Mouse (Mus musculus) liver, embryonic 12.5 days (tissue): ENCODE measurements around the gene Prkch. TPM values are rescaled to one million over a fixed set of nuclear protein-coding genes. Genes with fewer than 3 reads are reported as not detected.

ENCODE experiments used
- ATAC-seq: fragments of 200-750 bp; cut with Nextera tagmentation; 2 replicates; pipeline ENCODE4 v1.8.0; 2017; ENCODE audit warnings: moderate number of reproducible peaks, mild to moderate bottlenecking, moderate library complexity
- H3K27ac ChIP-seq: fragments of 300-500 bp; sonication (generic); 2 replicates; pipeline ENCODE4 v1.5.1; 2016; ENCODE audit warnings: mild to moderate bottlenecking
- H3K27me3 ChIP-seq: fragments of 300-500 bp; sonication (generic); replicated peaks from 2 replicates; pipeline ENCODE4 v1.6.1; 2016; ENCODE audit warnings: mild to moderate bottlenecking, moderate library complexity
- H3K36me3 ChIP-seq: fragments of 300-500 bp; sonication (generic); 2 replicates; pipeline ENCODE4 v1.6.1; 2016; ENCODE audit warnings: mild to moderate bottlenecking, moderate library complexity
- H3K4me1 ChIP-seq: fragments of 300-500 bp; sonication (generic); 2 replicates; pipeline ENCODE4 v1.6.1; 2016
- H3K4me2 ChIP-seq: fragments of 300-500 bp; sonication (generic); 2 replicates; pipeline ENCODE4 v1.6.1; 2016; ENCODE audit warnings: mild to moderate bottlenecking, moderate library complexity
- H3K4me3 ChIP-seq: fragments of 300-500 bp; sonication (generic); 2 replicates; pipeline ENCODE4 v1.5.1; 2016; ENCODE audit warnings: mild to moderate bottlenecking, moderate library complexity
- H3K9ac ChIP-seq: fragments of 300-500 bp; sonication (generic); 2 replicates; pipeline ENCODE4 v1.6.1; 2016; ENCODE audit warnings: mild to moderate bottlenecking, moderate library complexity
- H3K9me3 ChIP-seq: fragments of 300-500 bp; sonication (generic); replicated peaks from 2 replicates; pipeline ENCODE4 v1.6.1; 2016; ENCODE audit warnings: mild to moderate bottlenecking, moderate library complexity
- WGBS: fragments of 180-500 bp; shearing (Covaris S2); methylation state at CpG from one replicate; pipeline ENCODE4 v1.1.7; 2016; ENCODE audit not compliant: insufficient replicate concordance; 5-methylcytosine and 5-hydroxymethylcytosine counted together
- polyA plus RNA-seq: library from polyadenylated mRNA; unstranded; fragments of >200 nt; fragmentation: Nextera tagmentation; extraction: Ambion mirVana; gene quantifications from 2 replicates; pipeline ENCODE4 v1.2.1, GENCODE M21; 2016

The Prkch gene
- polyA plus RNA-seq, 1 experiment from 2014 or later = 4.8 TPM

DNA sequence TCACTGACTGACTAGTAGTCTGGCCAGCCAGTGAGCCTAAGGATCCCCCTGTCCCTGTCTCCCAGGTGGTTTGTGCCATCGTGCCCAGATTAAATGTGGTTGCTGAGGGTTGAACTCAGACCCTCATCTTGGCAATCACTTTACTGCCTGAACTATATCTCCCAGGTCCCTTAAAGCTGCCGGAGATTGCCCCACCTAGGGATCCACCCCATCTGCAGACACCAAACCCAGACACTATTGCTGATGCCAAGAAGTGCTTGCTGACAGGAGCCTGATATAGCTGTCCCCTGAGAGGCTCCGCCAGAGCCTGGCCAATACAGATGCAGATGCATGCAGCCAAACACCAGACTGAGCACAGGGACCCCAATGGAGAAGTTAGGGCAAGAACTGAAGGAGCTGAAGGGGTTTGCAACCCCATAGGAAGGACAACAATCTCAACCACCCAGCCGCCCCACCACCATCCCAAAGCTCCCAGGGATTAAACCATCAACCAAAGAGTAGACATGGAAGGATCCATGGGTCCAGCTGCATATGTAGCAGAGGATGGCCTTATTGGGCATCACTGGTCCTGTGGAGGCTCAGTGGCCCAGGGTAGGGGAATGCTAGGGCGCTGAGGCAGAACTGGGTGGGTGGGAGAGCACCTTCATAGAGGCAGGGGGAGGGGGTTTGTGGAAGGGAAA lies 229.6 kb downstream of the Prkch start:
- H3K36me3 ChIP-seq = no peaks in the 10 kb centered on the region
- no peak overlapping the region for H3K27ac ChIP-seq
- no peak overlapping the region for H3K9ac ChIP-seq
- H3K4me3 ChIP-seq = no peak overlapping the region
- 0 out of 2 replicates have a peak, but pooled peaks cover 3% of the 10 kb centered on the region for H3K4me1 ChIP-seq
- ATAC-seq = no peak
- WGBS = 73% methylated on average over 5 of the region's 5 CpGs
- no peaks in the 10 kb centered on the region for H3K27me3 ChIP-seq
- no peaks in the 10 kb centered on the region for H3K9me3 ChIP-seq
- H3K4me2 ChIP-seq = no peak overlapping the region

DNA sequence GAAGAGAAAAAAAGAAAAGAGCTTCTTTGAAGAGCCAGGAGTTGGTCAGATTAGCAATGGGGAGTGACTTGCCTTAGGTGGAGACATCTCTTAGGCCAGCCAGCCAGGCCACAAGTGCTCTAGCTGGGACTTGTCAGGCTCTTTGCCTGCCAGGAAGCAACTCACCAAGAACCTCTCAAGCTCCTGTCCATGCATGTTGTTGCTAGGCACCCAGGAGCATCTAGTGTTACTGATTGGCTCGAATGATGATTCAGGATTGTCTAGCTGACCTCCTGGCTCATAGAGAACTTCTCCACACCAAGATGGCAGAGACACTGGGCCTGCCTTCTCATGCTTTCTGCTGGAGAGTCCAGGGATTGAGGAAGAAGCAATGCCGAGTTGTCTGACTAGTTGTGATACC lies 230.3 kb downstream of the Prkch start:
- H3K36me3 ChIP-seq = no peaks in the 10 kb centered on the region
- H3K9ac ChIP-seq = no peak overlapping the region
- H3K9me3 ChIP-seq = no peaks in the 10 kb centered on the region
- no peak for ATAC-seq
- no peak overlapping the region for H3K4me3 ChIP-seq
- H3K4me2 ChIP-seq = no peak overlapping the region
- WGBS = 60% methylated on average over 2 of the region's 2 CpGs
- H3K4me1 ChIP-seq = 0 out of 2 replicates have a peak, but pooled peaks cover 3% of the 10 kb centered on the region
- no peak overlapping the region for H3K27ac ChIP-seq
- H3K27me3 ChIP-seq = no peaks in the 10 kb centered on the region

DNA sequence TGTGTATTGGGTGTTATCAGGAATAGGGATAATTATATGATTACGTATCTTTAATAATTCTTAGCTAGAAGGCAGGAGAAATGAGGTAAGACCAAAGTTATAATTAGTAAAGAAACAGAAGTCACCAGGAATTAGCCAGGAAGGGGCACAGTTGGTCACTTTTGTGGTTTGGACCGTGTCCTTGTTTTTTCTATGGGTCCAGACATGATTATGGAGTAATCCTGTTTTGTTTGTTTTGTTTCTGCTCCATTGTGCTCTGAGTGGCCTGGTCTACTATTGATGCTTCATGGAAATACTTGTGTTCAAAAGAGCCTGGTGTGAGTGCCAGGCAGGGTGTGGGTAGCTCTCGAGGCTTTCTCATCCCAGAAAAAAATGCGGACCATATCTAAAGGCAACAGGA lies 230.9 kb downstream of the Prkch start:
- Histone ChIP-seq H3K4me1 (0 out of 2 replicates have a peak, but pooled peaks cover 3% of the 10 kb centered on the region), H3K9ac (no peak overlapping the region), H3K4me2 (no peak overlapping the region), H3K9me3 (no peaks in the 10 kb centered on the region), H3K27ac (no peak overlapping the region), H3K27me3 (0 out of 2 replicates have a peak, but pooled peaks cover 3% of the 10 kb centered on the region), H3K36me3 (no peaks in the 10 kb centered on the region), H3K4me3 (no peak overlapping the region)
- ATAC-seq = no peak
- WGBS = 73% methylated on average over 4 of the region's 4 CpGs

DNA sequence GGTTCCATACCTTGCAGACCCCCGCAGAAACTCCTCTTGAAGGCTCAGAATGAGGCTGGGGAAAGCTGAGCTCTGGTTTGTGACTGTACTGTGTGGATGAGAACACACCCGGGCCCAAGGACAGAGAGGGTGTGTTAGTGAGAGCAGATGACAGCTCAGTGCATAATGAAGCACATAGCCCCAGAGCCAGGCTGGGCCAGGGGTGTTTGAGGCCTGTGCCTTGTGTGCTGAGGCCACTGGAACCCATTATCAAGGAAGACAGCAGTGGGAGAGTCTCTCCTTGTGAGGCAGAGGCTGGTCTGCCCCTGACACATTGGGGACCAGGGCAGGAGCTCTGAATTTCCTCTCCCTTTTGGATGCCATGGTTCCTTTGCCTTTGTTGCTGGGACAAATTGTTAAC lies 231.3 kb downstream of the Prkch start:
- no peaks in the 10 kb centered on the region for H3K36me3 ChIP-seq
- H3K27me3 ChIP-seq = 0 out of 2 replicates have a peak, but pooled peaks cover 3% of the 10 kb centered on the region
- no peaks in the 10 kb centered on the region for H3K9me3 ChIP-seq
- no peak overlapping the region for H3K27ac ChIP-seq
- H3K4me2 ChIP-seq = no peak overlapping the region
- no peak overlapping the region for H3K4me3 ChIP-seq
- H3K9ac ChIP-seq = no peak overlapping the region
- ATAC-seq = no peak
- 0 out of 2 replicates have a peak, but pooled peaks cover 3% of the 10 kb centered on the region for H3K4me1 ChIP-seq
- WGBS = 40% methylated on average over 2 of the region's 2 CpGs

DNA sequence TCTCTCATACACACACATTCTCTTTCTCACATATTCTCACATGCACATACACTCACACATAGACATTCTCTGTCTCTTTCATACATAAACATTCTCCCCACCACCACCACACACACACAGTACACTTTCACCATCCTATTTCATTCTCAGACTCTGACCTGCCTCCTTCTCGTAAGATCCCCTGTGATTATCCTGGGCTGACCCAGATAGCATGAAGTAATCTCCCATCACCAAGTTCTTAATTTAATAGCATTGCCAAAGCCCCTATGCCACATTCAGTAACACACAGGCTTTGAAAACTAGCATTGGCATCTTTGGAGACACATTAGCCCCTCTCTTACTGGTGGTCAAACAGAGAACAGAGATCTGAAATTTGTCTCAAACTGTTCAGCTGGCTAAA lies 232.3 kb downstream of the Prkch start:
- Histone ChIP-seq H3K4me3 (no peak overlapping the region), H3K9me3 (no peaks in the 10 kb centered on the region), H3K27me3 (0 out of 2 replicates have a peak, but pooled peaks cover 3% of the 10 kb centered on the region), H3K9ac (no peak overlapping the region), H3K4me2 (no peak overlapping the region), H3K4me1 (0 out of 2 replicates have a peak, but pooled peaks cover under 1% of the 10 kb centered on the region), H3K36me3 (no peaks in the 10 kb centered on the region), H3K27ac (no peak overlapping the region)
- no peak for ATAC-seq
- 67% methylated on average over 1 of the region's 1 CpGs for WGBS

DNA sequence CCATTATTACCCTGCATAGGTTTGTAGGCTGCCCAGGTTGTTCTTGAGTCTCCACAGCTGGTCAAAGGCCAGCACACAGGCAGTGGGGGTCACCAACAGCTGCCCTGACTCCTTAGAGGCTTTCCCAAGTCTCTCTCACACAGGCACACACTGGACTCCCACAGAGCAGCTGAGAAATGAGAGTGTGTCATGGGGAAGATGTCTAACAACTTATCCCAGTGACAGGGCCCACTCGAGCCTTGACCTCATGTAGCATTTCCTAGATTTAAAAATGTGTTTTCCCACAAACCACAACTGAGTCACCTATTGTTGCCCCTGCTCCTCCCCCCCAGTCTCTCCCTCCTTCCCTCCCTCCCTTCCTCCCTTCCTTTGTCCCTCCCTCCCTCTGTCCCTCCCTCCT lies 234.2 kb downstream of the Prkch start:
- 0 out of 2 replicates have a peak, but pooled peaks cover 3% of the 10 kb centered on the region for H3K27me3 ChIP-seq

DNA sequence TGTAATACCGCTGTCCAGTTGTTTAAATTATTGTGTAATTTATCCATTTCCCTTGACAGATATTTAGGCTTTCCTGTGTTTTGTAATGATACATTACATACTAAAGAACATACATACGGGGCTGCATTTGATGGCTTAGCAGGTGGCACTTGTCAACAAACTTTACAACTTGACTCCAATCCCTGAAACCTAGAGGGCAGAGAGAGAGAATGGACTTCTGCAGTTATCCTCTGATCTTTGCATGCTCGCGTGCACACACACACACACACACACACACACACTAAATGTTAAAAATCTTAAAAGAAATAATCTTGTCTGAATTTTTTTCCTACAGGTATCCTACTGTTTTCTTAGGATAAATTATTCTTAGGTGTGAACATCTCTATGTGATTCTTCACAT lies 236.6 kb downstream of the Prkch start:
- no peaks in the 10 kb centered on the region for H3K4me1 ChIP-seq
- WGBS = 70% methylated on average over 4 of the region's 4 CpGs
- H3K36me3 ChIP-seq = no peaks in the 10 kb centered on the region
- no peak overlapping the region for H3K27ac ChIP-seq
- H3K4me2 ChIP-seq = no peak overlapping the region
- no peak for ATAC-seq
- H3K9ac ChIP-seq = no peak overlapping the region
- no peaks in the 10 kb centered on the region for H3K9me3 ChIP-seq
- no peak overlapping the region for H3K4me3 ChIP-seq
- H3K27me3 ChIP-seq = 0 out of 2 replicates have a peak, but pooled peaks cover 3% of the 10 kb centered on the region

More for the DNA sequence above, 234.2 kb downstream of the Prkch start:
- Histone ChIP-seq H3K27ac (no peak overlapping the region), H3K4me1 (no peaks in the 10 kb centered on the region), H3K36me3 (no peaks in the 10 kb centered on the region), H3K9ac (no peak overlapping the region), H3K4me3 (no peak overlapping the region), H3K4me2 (no peak overlapping the region), H3K9me3 (no peaks in the 10 kb centered on the region)
- no peak for ATAC-seq
- 33% methylated on average over 1 of the region's 1 CpGs for WGBS

DNA sequence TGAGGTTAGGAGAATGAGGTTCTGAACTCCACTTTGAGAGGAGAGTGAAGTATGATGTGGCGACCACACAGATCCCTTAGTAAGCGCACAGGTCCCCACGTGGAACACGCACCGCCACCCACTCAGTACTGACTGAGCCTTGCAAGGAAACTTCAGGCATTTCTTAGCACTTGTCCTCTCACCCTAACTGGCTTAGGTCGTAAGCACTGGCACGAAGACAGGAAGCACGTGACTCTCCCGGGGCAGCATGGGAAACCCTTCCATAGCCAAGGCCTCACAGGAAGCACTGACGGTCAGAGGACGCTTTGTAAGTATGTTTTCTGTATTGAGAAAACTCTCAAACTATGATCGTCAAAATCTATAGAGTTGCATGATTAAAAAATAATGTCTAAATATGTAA lies 237.7 kb downstream of the Prkch start:
- no peaks in the 10 kb centered on the region for H3K9me3 ChIP-seq
- H3K36me3 ChIP-seq = no peaks in the 10 kb centered on the region
- no peak overlapping the region for H3K4me2 ChIP-seq
- 64% methylated on average over 12 of the region's 12 CpGs for WGBS
- H3K4me3 ChIP-seq = no peak overlapping the region
- H3K27me3 ChIP-seq = peaks cover 3% of the 10 kb centered on the region; the same call in 1 of the 2 replicates
- no peak overlapping the region for H3K9ac ChIP-seq
- H3K27ac ChIP-seq = no peak overlapping the region
- no peaks in the 10 kb centered on the region for H3K4me1 ChIP-seq
- no peak for ATAC-seq

DNA sequence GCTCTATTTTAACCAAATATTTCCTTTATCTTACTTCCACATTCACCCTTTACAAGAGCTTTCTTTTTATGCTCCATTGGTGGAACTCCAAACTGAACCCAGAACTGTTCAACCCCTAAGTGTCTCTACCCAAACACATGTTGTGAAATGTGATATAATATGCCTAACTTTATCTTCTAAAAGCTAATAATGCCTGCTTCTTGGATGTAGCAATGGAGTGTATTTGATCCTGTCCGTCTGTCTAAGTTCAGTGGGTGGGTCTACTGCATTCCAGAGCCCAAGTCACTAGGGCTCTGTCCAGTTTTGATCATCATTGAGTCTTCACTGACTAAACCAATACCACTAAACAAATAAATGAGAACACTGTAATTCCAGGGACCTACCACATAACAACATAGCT lies 240.2 kb downstream of the Prkch start:
- WGBS = 83% methylated on average over 1 of the region's 1 CpGs
- Histone ChIP-seq H3K36me3 (no peaks in the 10 kb centered on the region), H3K27ac (no peak overlapping the region), H3K4me1 (no peaks in the 10 kb centered on the region), H3K4me2 (no peak overlapping the region), H3K27me3 (peaks cover 3% of the 10 kb centered on the region; the same call in 1 of the 2 replicates), H3K4me3 (no peak overlapping the region), H3K9me3 (no peaks in the 10 kb centered on the region), H3K9ac (no peak overlapping the region)
- ATAC-seq = no peak

Other genes with a start within 250 kb of the Prkch start
- gene Tmem30b, start 38.4 kb upstream of the Prkch start, polyA plus RNA-seq = 0.60 and 0.87 TPM in 2 replicates